Mouse (Mus musculus) gastrocnemius, adult 8-10 months (tissue): ENCODE results near the gene Ak9. TPM values are rescaled to one million over a fixed set of nuclear protein-coding genes. Genes with fewer than 3 reads are reported as not detected.
A peak's percentile ranks its signal among the peaks of the same experiment; 100 is the strongest.

Source experiments
- DNase-seq, 2 experiments: peaks; one replicate each; pipeline ENCODE4 v3.0.0; 2022; ENCODE audit warnings: low spot score in 2 of 2
- total RNA-seq, 4 experiments: library from RNA; stranded (reverse); gene quantifications; 2 replicates each; pipeline ENCODE4 v1.2.4; 2022

Gene Ak9
- total RNA-seq, 4 experiments from 2014 or later = not detected

DNA sequence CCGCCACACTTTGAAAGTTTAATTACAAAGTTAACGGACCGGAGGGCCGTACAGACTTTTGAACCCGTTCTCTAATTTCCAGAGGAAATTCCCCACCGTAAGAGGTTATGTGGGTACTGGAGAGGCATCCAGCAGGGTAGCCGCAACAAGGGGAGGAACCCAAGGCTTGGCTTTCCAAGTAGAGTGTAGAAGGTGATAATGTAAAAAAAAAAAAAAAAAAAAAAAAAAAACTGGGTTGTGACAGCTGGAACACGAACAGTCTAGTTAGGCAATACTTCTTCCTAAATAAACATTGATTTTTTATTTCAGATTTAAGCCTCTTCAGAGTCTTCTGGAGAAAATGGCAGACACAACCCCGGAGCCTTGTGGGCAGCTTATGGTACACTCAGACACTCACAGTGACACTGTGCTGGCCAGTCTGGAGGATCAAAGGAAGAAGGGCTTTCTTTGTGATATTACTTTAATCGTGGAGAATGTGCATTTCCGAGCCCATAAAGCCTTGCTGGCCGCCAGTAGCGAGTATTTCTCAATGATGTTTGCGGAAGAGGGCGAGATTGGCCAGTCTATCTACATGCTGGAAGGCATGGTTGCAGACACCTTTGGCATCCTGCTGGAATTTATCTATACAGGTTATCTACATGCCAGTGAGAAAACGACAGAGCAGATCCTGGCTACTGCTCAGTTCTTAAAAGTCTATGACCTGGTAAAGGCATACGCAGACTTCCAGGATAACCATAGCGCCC, 147.2 kb downstream of the Ak9 start:
- DNase-seq = no peak

DNA sequence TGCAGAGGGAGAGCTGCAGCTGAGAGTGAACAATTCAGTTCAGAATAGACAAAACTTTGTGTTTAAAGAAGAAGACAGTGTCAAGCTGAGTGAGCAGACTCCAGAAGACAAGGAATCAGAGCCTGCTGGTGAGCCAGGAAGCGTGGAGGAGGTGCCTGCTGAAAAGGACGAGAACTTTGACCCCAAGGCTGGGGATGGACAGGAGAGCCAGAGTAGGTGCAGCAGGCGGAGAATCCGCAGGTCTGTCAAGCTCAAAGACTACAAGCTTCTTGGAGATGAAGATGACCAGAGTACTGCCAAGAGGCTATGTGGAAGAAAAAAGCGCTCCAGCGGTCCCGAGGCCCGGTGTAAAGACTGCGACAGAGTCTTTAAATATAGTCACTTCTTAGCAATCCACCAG, 147.9 kb downstream of the Ak9 start:
- DNase-seq = no peak

DNA sequence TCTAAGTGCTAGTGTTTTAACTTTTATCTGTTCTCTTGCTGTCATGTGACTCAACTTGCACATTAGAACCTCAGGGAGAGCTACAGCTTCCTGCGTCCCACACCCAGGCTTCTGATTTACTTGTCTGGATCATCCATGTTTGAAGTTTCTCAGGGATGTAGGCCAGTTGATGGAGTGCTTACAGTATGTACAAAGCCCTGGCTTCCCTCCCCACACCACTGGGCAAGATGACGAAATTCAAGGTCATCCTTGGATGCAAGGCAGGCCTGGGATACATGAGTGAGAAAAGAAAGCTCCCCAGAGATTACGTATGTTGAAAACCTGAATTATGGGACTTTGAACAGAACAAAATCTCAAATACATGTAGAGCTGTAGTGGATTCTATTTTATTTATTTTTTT, 149.0 kb downstream of the Ak9 start:
- DNase-seq = no peak

DNA sequence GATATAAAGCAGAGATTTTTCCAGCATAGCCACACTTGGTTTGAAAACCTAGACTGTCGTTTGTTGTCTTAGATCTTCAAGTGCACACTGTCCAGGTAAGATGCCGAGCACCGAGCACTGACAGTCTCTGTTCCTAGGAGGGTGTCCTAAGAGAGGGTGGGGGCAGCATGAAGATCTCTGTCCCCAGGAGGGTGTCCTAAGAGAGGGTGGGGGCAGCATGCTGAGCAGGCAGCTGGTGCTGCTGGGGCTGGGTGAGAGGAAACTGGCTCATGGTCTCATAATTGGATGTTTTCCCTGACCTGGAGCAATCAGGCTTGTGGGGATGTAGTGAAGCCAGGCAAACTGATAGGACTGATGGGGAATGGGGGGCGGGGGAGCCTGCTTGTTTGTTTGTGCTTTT, 156.2 kb downstream of the Ak9 start:
- DNase-seq = no peak

DNA sequence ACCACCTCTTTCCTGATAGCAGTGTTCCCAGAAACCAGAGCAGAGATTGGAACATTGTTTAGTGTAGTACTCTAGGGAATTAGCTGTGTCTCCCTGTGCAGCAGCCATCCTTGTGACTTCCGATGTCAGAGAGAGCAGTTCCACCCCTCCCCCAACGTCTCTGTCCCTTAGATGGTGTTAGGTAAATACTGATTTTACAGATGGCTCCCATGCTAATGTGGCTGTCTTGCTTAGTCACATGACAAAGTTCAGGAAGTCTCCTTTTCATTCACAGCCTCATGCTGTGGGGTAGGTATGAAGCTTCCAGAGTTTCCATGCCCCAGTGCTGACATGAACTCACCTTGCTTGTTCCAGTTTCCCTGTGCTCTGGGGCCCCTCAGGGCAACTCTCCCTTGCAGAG, 156.7 kb downstream of the Ak9 start:
- DNase-seq = no peak

DNA sequence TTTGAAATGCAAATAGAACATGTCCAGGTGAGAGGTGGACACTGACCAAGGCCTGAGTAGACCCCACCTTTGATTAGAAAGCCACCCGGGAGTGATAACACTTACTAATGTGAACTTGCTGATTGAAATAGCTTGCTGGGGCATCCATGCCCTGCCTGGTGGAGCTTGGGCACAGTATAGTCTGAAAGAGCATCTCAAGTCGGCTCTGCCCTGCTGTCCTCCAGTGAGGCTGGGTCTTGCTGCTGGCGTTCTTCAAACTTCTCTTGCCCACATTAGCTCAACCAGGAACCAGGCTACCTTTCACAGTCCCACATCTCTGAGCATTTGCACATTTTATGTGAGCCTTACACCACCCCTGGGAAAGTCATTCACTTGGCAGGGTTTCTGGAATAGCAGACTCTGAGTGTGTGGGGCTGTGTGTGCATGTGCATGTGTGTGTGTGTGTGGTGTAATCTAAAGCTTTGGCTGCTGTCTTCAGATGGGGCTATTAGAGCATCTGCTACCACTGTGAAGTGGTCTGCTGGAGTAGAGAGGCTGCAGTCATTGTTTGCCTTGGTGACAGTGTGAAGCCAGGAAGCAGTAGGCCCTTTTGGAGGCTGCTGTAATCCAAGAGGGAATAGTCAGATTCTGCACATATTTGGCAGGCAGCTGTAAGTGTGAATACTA, 157.4 kb downstream of the Ak9 start:
- DNase-seq = no peak

DNA sequence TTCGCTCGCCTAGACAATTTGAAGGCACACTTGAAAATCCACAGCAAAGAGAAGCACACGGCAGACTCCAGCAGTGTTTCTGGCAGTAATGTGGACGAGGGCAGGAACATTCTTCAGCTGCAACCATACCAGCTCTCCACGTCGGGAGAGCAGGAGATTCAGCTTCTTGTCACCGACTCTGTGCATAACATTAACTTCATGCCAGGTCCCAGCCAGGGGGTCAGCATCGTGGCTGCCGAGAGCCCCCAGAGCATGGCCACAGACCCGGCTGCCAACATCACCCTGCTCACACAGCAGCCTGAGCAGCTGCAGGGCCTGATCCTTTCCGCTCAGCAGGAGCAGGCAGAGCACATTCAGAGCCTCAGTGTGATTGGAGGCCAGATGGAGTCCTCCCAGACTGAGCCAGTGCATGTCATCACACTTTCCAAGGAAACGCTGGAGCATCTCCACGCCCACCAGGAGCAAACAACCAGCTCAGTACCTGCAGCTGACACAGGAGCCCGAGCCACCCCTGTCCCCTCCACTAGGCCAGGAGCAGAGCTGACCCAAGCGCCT, 160.7 kb downstream of the Ak9 start:
- DNase-seq = no peak

DNA sequence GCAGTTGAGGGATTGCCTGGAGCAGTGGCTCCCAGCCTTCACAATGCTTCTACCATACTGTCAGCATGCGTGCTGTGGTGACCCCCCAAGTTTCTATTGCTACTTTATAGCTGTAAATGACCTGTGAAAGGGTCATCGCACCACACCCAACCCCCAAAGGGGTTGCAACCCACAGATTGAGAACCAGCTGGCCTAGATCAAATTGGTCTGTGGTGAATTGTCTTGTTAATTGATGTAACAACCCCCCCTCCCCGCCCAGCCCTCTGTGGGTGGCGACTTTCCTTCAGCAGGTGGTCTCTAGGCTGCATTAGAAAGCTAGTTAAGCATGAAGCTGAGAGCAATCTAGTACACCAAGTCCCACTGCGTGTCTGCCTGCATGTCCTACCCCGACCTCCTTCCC, 163.5 kb downstream of the Ak9 start:
- no peak for DNase-seq

DNA sequence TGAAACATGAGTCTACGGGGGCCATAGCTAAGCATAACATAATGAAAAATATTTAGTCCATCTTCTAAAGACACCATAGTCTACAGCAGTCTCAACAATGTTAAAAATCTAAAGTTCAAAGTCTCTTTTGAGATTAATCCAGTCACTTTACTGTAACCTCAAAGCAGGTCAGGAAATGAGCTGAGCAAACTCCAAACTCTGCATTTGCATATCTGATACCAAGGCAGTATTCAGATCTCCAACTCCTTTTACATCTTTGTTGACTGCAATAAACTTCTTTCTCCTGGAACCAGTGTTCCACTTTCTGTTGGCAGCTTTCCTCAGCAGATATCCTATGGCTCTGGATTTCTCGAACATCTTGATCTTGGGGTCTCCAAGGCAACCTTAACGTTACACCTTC, 166.9 kb downstream of the Ak9 start:
- no peak for DNase-seq

DNA sequence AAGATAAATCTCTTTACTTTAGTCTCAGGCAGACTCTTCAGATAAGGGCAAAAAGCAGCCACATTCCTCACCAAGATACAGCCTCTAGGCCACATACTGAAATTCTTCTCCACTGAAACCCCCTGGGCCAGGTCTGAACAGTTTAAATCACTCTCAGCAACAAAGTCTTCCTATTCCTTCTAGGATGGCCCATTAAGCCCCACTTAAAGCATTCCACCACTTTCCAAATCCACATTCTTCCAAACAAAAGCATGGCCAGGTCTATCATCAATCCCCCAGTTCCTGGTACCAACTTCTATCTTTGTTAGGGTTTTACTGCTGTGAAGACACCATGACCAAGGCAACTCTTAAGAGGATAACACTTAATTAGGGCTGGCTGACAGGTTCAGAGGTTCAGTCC, 168.8 kb downstream of the Ak9 start:
- DNase-seq = no peak

DNA sequence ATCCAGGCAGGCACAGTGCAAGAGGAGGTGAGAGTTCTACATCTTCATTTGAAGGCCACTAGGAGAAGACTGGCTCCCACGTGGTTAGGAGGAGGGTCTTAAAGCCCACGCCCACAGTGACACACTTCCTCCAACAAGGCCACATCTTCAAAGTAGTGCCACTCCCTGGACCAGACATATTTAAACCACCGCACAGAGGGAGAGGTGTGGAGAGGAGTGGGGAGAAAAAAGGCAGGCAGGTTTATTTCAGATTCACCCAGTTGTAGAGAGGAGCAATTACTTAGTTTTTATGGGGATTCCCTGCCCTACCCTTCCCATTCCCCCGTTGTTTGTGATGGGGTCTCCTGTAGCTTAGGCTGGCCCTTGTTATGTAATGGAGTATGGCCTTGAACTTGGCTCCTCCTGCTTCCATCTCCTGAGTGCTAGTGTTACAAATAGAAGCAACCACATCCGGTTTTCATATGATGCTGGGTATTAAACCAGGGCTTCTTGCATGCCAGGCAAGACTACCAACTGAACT, 169.2 kb downstream of the Ak9 start:
- no peak for DNase-seq

DNA sequence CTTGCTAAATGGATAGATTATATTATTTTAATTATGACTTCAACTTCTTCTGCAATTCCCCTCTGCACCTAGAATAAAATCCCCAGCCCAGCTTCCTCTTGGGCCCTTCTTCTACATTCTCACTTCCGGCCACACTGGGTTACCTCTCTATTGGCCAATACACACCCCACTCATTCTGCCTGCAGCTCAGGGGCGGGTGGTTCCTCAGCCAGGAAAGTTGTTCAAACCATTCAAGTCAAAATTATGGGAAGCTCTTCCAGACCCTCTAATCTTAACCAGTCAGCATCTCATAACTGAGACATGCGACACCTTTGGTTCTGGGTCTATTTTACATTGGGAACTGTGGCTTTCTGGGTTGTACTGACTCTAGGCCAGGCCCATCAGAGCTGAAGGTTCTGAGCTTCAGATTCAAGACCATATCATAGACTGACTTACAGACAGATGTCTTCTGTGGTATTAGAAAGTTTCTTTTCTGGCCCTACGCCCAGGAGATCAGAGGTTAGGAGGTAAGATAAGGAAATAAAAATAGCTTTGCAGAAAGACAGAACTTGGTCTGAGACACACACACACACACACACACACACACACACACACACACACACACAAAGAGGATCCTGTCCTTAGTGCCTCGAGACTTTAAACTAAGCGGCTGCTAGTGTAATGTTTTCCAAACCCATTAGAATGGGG, 170.1 kb downstream of the Ak9 start:
- no peak for DNase-seq

DNA sequence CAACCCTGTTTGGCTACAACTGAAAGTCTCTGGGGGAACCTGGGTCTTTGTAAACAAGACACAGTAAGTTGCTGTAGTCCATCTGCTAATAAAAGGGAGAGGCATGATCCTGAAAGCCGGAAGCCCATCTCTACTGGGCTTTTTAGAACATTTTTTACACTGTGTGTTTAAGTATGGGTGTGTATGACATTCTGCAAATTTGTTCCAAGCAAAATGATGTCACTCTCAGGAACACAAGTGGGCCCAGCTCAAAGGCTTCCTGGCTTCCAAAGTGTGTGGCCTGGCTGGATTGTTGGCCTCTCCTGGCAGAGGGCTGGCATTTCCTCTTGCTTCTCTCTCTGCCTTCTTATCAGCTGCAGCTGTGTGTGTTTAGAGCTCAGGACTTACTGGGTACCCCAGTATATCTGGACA, 171.2 kb downstream of the Ak9 start:
- DNase-seq = no peak

DNA sequence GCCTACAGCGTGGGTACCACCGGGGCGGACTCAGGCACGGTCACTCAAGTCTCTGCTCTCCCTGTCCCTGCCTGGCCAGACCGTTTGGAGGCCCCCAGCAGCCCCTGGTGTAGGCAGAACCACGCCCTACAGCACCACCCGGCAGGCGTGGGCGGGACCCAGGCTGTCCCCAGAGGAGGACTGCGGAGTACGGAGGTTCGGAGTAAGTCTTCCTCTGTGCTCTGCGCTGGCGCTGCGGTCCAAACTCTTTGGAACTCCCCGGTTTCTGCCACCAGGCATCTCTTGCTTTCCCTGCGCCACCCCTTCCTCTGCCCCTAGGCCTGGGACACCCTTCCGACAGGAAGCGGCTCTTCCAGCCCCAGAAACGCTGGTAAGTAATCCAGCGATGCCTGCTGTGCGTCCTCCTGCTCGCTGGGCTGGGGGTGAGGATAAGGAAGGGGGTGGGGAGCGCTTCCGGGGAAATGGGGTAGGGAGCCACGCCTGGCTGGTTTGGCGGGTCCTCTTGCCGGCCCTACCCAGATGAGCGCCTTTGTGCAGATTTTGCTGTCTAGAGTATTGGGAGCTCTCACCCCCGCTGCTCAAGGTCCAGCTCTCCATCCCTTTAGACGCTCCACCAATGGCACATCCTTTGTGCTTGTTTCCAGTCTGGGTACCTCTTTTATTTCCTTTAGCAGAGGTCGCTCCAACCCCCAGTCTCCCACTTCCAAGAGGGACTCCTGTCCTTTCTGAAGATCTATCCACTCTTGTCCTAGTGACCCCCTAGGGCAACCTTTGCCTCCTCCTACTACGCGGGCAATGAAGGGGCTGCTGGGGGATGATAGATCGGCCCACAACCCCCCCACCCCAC, 172.6 kb downstream of the Ak9 start, which contains the start of gene Mical1:
Mical1 (plus strand) TSS at position 144 of the 847 bp plus-strand sequence.
- peak; percentile 50 to 55 for DNase-seq

DNA sequence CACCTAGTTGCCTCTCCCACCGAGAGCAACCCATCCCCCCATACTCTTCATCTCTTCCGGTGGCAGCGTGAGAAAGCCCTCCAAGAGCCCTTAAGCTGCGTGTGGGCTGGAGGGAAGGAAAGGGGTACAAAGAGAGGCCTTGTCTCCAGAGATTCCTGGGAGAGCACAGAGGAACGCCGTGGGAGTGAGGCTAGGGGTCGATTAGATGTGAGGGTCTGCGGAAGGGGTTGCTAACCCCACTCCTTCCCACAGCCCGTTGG, 173.2 kb downstream of the Ak9 start:
- DNase-seq = no peak

DNA sequence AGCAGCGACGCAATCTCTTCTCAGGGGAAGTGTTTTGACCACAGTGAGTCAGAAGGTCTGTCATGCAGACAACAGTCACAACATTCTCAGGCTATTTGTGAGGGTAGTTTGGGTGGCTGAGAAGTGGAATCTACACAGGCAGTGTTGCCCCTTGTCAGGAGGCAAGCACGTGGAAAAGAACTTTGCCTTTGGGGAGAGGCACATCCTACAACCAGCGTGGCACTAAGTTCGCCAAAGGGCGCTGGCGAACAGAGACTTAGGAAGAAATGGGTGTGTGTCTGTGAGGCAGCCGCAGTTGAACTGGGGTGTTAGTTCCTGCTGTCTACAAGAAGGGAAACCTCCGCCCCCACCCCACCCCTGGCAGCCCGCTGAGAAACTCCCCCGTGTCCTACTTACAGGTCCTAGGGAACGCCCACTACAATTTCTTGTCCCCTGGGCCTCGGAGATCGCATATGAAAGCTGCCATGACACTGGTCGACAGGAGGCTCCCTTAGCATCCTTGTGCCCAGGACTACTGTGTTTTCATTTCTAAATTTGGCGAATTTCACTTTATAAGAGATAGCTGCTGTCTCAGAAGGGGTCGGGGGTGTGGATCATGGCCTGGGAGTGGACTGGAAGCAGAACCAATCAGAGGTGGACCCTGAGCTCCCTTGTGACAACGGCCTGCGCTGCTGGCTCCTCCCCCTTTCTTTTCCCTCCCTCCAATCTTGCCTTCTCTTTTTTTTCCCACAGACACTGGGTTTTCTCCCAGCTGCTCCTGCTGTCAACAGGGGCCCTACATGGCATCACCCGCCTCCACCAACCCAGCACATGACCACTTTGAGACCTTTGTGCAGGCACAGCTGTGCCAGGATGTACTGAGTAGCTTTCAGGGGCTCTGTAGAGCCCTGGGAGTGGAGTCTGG, 173.8 kb downstream of the Ak9 start:
- DNase-seq = peak; percentile 65 to 73

DNA sequence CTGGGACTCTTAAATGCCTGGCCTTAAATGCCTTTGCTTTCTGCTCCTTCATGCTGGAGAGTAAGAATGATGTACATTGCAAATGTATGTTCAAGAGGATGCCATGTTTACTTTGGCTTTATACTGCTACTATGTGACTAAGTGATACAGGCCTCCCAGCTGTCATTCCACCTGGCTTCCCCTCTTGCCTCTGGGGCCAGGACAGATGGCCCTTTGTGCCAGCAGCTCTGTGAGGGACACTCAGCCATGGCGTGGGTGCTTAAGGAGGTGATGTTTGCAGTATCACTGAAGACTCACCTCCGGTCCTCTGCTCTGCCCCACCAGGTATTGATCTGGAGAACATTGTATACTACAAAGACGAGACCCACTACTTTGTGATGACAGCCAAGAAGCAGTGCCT, 176.2 kb downstream of the Ak9 start:
- no peak for DNase-seq

DNA sequence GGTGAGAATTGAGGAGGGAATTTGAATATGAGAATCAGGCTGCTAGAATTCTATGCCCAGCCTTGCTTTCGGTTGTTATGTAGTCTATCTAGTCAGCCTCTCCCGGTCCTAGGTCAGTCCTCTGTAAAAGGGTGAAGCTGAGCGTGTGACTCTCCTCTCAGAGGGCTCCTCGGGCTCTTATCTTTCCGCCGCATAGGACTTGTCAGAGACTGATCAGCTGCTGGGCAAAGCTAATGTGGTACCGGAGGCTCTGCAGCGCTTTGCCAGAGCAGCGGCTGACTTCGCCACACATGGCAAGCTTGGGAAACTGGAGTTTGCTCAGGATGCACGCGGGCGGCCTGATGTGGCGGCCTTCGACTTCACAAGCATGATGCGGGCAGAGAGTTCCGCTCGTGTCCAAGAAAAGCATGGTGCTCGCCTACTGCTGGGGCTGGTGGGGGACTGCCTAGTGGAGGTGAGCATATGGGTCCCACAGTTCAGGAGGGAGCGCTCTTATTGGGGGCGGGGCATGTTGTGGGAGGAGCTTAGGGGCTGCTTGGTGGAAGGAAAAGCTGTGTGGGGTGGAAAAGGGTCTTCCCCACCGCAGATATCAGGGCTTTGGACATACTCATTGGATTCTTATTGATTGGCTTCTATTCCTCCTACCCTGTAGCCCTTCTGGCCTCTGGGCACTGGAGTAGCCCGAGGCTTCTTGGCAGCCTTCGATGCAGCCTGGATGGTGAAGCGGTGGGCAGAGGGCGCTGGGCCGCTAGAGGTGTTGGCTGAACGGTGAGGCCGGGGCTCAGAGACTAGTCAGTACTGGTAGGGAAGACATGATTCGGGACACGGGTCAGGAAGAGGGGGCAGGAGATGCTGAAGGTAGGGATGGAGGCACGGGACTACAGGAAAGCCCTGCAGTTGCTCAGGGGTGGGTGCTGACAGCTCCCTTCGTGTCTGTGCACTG, 177.4 kb downstream of the Ak9 start:
- DNase-seq = no peak

DNA sequence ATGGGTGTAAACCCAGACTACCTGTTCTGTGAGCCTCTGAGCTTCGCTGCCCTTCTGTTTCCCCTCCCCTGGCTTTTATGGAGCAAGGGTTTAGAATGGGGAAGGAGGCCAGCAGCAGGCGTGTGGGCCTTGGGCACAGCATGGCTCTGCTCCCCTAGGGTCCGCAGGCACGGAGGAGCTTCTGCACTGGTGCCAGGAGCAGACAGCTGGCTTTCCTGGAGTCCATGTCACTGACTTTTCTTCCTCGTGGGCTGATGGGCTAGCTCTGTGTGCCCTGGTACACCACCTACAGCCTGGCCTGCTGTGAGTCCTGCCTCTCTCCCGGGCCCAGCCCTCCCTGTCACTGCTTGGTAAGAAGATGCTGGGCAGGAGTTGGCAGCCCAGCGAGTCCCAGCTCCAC, 178.7 kb downstream of the Ak9 start:
- DNase-seq = no peak
